Mouse (Mus musculus) stomach, postnatal 0 days (tissue): Measurements from ENCODE around the gene Ifngr2. TPM values are rescaled to one million over a fixed set of nuclear protein-coding genes. Genes with fewer than 3 reads are reported as not detected.

Experiments
- ATAC-seq: fragments of 200-750 bp; cut with Nextera tagmentation; 2 replicates; pipeline ENCODE4 v1.8.0; 2017; ENCODE audit not compliant: low FRiP score, low TSS enrichment
- DNase-seq: peaks from one replicate; pipeline ENCODE4 v3.0.0-alpha.2; 2016; ENCODE audit warnings: low spot score
- H3K27ac ChIP-seq: fragments of 300-500 bp; sonication (generic); replicated peaks from 2 replicates; pipeline ENCODE4 v1.5.1; 2014; ENCODE audit warnings: mild to moderate bottlenecking, control low read depth
- H3K27me3 ChIP-seq: fragments of 300-500 bp; sonication (generic); 2 replicates; pipeline ENCODE4 v1.6.1; 2014; ENCODE audit warnings: low read length; ENCODE audit not compliant: control insufficient read depth, insufficient read depth
- H3K36me3 ChIP-seq: fragments of 300-500 bp; sonication (generic); 2 replicates; pipeline ENCODE4 v1.6.1; 2014; ENCODE audit warnings: low read length, mixed read lengths; ENCODE audit not compliant: control insufficient read depth, insufficient read depth
- H3K4me1 ChIP-seq: fragments of 300-500 bp; sonication (generic); replicated peaks from 2 replicates; pipeline ENCODE4 v1.6.1; 2014; ENCODE audit warnings: antibody characterized with exemption; ENCODE audit not compliant: control insufficient read depth, insufficient read depth
- H3K4me2 ChIP-seq: fragments of 300-500 bp; sonication (generic); replicated peaks from 2 replicates; pipeline ENCODE4 v1.6.1; 2014; ENCODE audit warnings: low read depth, mild to moderate bottlenecking, control low read depth, moderate library complexity
- H3K4me3 ChIP-seq: fragments of 300-500 bp; sonication (generic); 2 replicates; pipeline ENCODE4 v1.5.1; 2014; ENCODE audit warnings: low read depth, low read length, control low read depth
- H3K9ac ChIP-seq: fragments of 300-500 bp; sonication (generic); 2 replicates; pipeline ENCODE4 v1.6.1; 2014; ENCODE audit warnings: mild to moderate bottlenecking, low read length, control low read depth, mixed read lengths
- H3K9me3 ChIP-seq: fragments of 300-500 bp; sonication (generic); 2 replicates; pipeline ENCODE4 v1.6.1; 2016; ENCODE audit warnings: low read length; ENCODE audit not compliant: control insufficient read depth
- CTCF ChIP-seq: IDR thresholded peaks from 2 replicates; pipeline ENCODE4 v1.5.1; 2016; ENCODE audit warnings: antibody characterized with exemption, low read depth, mild to moderate bottlenecking, moderate library complexity
- EP300 ChIP-seq: optimal IDR thresholded peaks from 2 replicates; pipeline ENCODE3; 2016; ENCODE audit warnings: antibody characterized with exemption
- WGBS: fragments of 180-500 bp; shearing (Covaris S2); extraction: QIAGEN DNeasy Blood & Tissue Kit; methylation state at CpG from one replicate; pipeline ENCODE4 v1.1.7; 2014; 5-methylcytosine and 5-hydroxymethylcytosine counted together
- microRNA-seq: library from miRNA; unstranded; fragments of <30 nt; microRNA quantifications from one replicate; pipeline ENCODE4, GENCODE M21; 2016
- polyA plus RNA-seq: library from polyadenylated mRNA; unstranded; fragments of >200 nt; fragmentation: Nextera tagmentation; extraction: Ambion mirVana; gene quantifications from 2 replicates; pipeline ENCODE4 v1.2.1, GENCODE M21; 2015

Gene Ifngr2
- polyA plus RNA-seq, 1 experiment from 2014 or later = 57.8 TPM

GRCm38 (mm10) chr16:91606958-91607357, 60.1 kb downstream of the Ifngr2 start:
- H3K4me1 ChIP-seq = no peaks in the 10 kb centered on the region
- no peak overlapping the region for H3K9ac ChIP-seq
- H3K27me3 ChIP-seq = no peaks in the 10 kb centered on the region
- no peaks in the 10 kb centered on the region for H3K36me3 ChIP-seq
- 83% methylated on average over 8 of the region's 8 CpGs for WGBS
- ATAC-seq (no peak), DNase-seq (no peak)
- H3K27ac ChIP-seq = no peak overlapping the region
- TF ChIP-seq CTCF (no peak), EP300 (no peak)
- H3K9me3 ChIP-seq = no peaks in the 10 kb centered on the region
- no peak overlapping the region for H3K4me2 ChIP-seq
- H3K4me3 ChIP-seq = no peak overlapping the region

GRCm38 (mm10) chr16:91609501-91610245, 62.8 kb downstream of the Ifngr2 start:
- Histone ChIP-seq H3K4me1 (no peaks in the 10 kb centered on the region), H3K9me3 (no peaks in the 10 kb centered on the region), H3K36me3 (no peaks in the 10 kb centered on the region), H3K9ac (no peak overlapping the region), H3K27ac (peak overlapping the region; percentile 45; the same call in 1 of the 2 replicates), H3K4me3 (no peak overlapping the region), H3K4me2 (no peak overlapping the region), H3K27me3 (no peaks in the 10 kb centered on the region)
- WGBS = 47% methylated on average over 9 of the region's 9 CpGs
- no peak for TF ChIP-seq CTCF
- no peak for TF ChIP-seq EP300
- DNase-seq (no peak), ATAC-seq (no peak)

DNA sequence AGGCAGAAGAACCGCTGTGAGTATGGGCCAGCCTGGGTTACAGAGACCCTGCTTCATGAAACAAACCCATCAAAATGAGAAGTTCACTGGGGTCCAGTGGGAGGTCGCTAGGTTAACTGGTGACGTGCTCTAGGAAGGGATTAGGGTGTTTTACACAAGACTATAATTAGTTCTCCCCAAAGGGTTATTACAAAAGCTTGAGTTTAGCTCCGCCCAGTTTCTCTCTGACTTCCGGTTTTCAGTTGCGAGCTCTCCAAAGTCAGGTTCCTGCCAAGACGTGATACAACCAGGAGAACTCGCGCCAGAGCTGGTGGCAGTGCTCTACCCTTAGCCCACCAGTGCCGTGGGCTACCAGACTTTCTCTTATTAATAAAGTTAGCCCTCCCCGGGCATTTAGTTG, 64.4 kb downstream of the Ifngr2 start:
- no peak for TF ChIP-seq EP300
- no peak for TF ChIP-seq CTCF
- Histone ChIP-seq H3K9me3 (no peaks in the 10 kb centered on the region), H3K4me3 (no peak overlapping the region), H3K4me2 (no peak overlapping the region), H3K9ac (no peak overlapping the region), H3K4me1 (no peaks in the 10 kb centered on the region), H3K36me3 (no peaks in the 10 kb centered on the region), H3K27ac (no peak overlapping the region), H3K27me3 (no peaks in the 10 kb centered on the region)
- ATAC-seq (no peak), DNase-seq (no peak)
- WGBS = 60% methylated on average over 11 of the region's 11 CpGs

- H3K27me3 ChIP-seq = no peaks in the 10 kb centered on the region
- no peaks in the 10 kb centered on the region for H3K36me3 ChIP-seq
- DNase-seq (no peak), ATAC-seq (peak; percentile 62)
- TF ChIP-seq CTCF (no peak), EP300 (no peak)
- no peak overlapping the region for H3K9ac ChIP-seq
- no peaks in the 10 kb centered on the region for H3K9me3 ChIP-seq
- no peaks in the 10 kb centered on the region for H3K4me1 ChIP-seq
- no peak overlapping the region for H3K27ac ChIP-seq
- WGBS = 60% methylated on average over 5 of the region's 5 CpGs
- H3K4me2 ChIP-seq = no peak overlapping the region
- H3K4me3 ChIP-seq = no peak overlapping the region
Observed at GRCm38 (mm10) chr16:91612525-91612924, 65.7 kb downstream of the Ifngr2 start.

- Histone ChIP-seq H3K4me3 (no peak overlapping the region), H3K4me1 (no peaks in the 10 kb centered on the region; the same call in 1 of the 2 replicates), H3K27me3 (no peaks in the 10 kb centered on the region), H3K9ac (no peak overlapping the region), H3K4me2 (no peak overlapping the region), H3K36me3 (no peaks in the 10 kb centered on the region), H3K9me3 (no peaks in the 10 kb centered on the region), H3K27ac (no peak overlapping the region)
- 80% methylated on average over 6 of the region's 6 CpGs for WGBS
- no peak for ATAC-seq
- no peak for DNase-seq
- TF ChIP-seq EP300 (no peak), CTCF (no peak)
Observed at GRCm38 (mm10) chr16:91614552-91614951, 67.7 kb downstream of the Ifngr2 start.

Small RNAs within 50 kb of the gene (microRNA-seq; reads per million reads assigned to microRNA genes)
- gene Mir6367 = not detected

Other genes with a start within 250 kb of the Ifngr2 start
- gene Ifnar2, start 174.3 kb upstream of the Ifngr2 start, polyA plus RNA-seq = 29.4 and 33.4 TPM in 2 replicates
- not detected in 2 replicates for gene Gm21970, start 155.4 kb upstream of the Ifngr2 start, polyA plus RNA-seq
- 52.3 and 55.4 TPM in 2 replicates for gene Il10rb, start 140.9 kb upstream of the Ifngr2 start, polyA plus RNA-seq
- 18.3 and 19.2 TPM in 2 replicates for gene Ifnar1, start 61.8 kb upstream of the Ifngr2 start, polyA plus RNA-seq
- 60.8 and 64.6 TPM in 2 replicates for gene Tmem50b, start 50.7 kb downstream of the Ifngr2 start, polyA plus RNA-seq
- 1.1 and 1.4 TPM in 2 replicates for gene Dnajc28, start 72.0 kb downstream of the Ifngr2 start, polyA plus RNA-seq
- gene Gart, start 99.9 kb downstream of the Ifngr2 start, polyA plus RNA-seq = 35.7 and 36.4 TPM in 2 replicates
- 62.3 and 65.8 TPM in 2 replicates for gene Son, start 100.4 kb downstream of the Ifngr2 start, polyA plus RNA-seq
- 5.4 TPM in 2 replicates for gene Donson, start 141.7 kb downstream of the Ifngr2 start, polyA plus RNA-seq
- gene Cryzl1, start 181.9 kb downstream of the Ifngr2 start, polyA plus RNA-seq = 45.2 and 45.3 TPM in 2 replicates
- gene Itsn1, start 182.2 kb downstream of the Ifngr2 start, polyA plus RNA-seq = 7.8 and 8.7 TPM in 2 replicates